Mouse (Mus musculus) G1E (cell line): ENCODE results near the gene Pdgfb. TPM values are rescaled to one million over a fixed set of nuclear protein-coding genes. Genes with fewer than 3 reads are reported as not detected.
A peak's percentile ranks its signal among the peaks of the same experiment; 100 is the strongest.

Experiments used
- ATAC-seq: 2 replicates; pipeline ENCODE4 v1.8.0; 2016; ENCODE audit warnings: mild to moderate bottlenecking; ENCODE audit not compliant: insufficient number of reproducible peaks, poor library complexity, low FRiP score, severe bottlenecking; ENCODE audit errors: extremely low read depth
- DNase-seq: peaks from one replicate; pipeline ENCODE4 v3.0.0; 2012; ENCODE audit warnings: low spot score
- H3K27me3 ChIP-seq: 2 replicates; pipeline ENCODE4 v1.6.1; 2012; ENCODE audit warnings: mild to moderate bottlenecking, low read length, inconsistent platforms; ENCODE audit not compliant: insufficient read depth
- H3K36me3 ChIP-seq: replicated peaks from 2 replicates; pipeline ENCODE3; 2012; ENCODE audit warnings: mild to moderate bottlenecking, inconsistent platforms
- H3K4me1 ChIP-seq: 2 replicates; pipeline ENCODE4 v1.6.1; 2012; ENCODE audit warnings: low read depth, low read length, inconsistent platforms, mixed read lengths; ENCODE audit not compliant: insufficient read depth
- H3K4me3 ChIP-seq: 2 replicates; pipeline ENCODE4 v1.5.1; 2012; ENCODE audit warnings: low read depth, mild to moderate bottlenecking, inconsistent platforms, low read length, moderate library complexity, mixed read lengths
- H3K9me3 ChIP-seq: replicated peaks from 2 replicates; pipeline ENCODE4 v1.6.1; 2012; ENCODE audit warnings: inconsistent platforms
- CTCF ChIP-seq: IDR thresholded peaks from 2 replicates; pipeline ENCODE4 v1.5.1; 2012; ENCODE audit warnings: low read depth, low read length, inconsistent platforms, mixed read lengths
- GATA1 ChIP-seq: IDR thresholded peaks from 2 replicates; pipeline ENCODE4 v1.6.1; 2012; ENCODE audit warnings: borderline replicate concordance, low read length, inconsistent platforms, mixed read lengths
- GATA2 ChIP-seq: IDR thresholded peaks from 2 replicates; pipeline ENCODE4 v1.6.1; 2012; ENCODE audit warnings: low read depth, low read length, inconsistent platforms, borderline replicate concordance
- POLR2AphosphoS5 ChIP-seq: IDR thresholded peaks from 2 replicates; pipeline ENCODE4 v1.6.1; 2012; ENCODE audit warnings: low read depth, low read length, inconsistent platforms; ENCODE audit not compliant: insufficient replicate concordance
- TAL1 ChIP-seq: conservative IDR thresholded peaks from 2 replicates; pipeline ENCODE4 v1.6.1; 2012; ENCODE audit warnings: low read depth, low read length, inconsistent platforms, mixed read lengths
- polyA plus RNA-seq: library from polyadenylated mRNA; stranded (reverse); fragments of >175 nt; gene quantifications from 2 replicates; pipeline ENCODE4 v1.2.3, GENCODE M21; 2012
- total RNA-seq, 2 experiments: library from RNA; stranded (forward) in 1 of 2; stranded (reverse) in 1 of 2; fragments of 200-1000 nt in 1 of 2; fragments of >200 nt in 1 of 2; fragmentation: Nextera tagmentation in 1 of 2; gene quantifications; 2 replicates each; pipeline ENCODE4 v1.2.3; 2014 to 2017

The Pdgfb gene
- total and polyA plus RNA-seq, 3 experiments, result 0.05 TPM; not detected in 2

GRCm38 (mm10) chr15:80019625-80020024 lies 4.8 kb upstream of the Pdgfb start:
- no peak overlapping the region for H3K4me3 ChIP-seq
- DNase-seq (no peak), ATAC-seq (no peak)
- peaks cover 24% of the 10 kb centered on the region for H3K27me3 ChIP-seq
- H3K36me3 ChIP-seq, result no peaks in the 10 kb centered on the region
- H3K9me3 ChIP-seq, result no peaks in the 10 kb centered on the region
- H3K4me1 ChIP-seq, result peaks cover 8% of the 10 kb centered on the region; the same call in 1 of the 2 replicates
- TF ChIP-seq GATA1, result no peak
- TF ChIP-seq POLR2AphosphoS5, result no peak
- no peak for TF ChIP-seq TAL1
- TF ChIP-seq GATA2, result no peak
- TF ChIP-seq CTCF, result no peak

GRCm38 (mm10) chr15:80019220-80019619 lies 4.4 kb upstream of the Pdgfb start:
- peaks cover 25% of the 10 kb centered on the region for H3K27me3 ChIP-seq
- ATAC-seq, result no peak
- DNase-seq, result no peak
- no peaks in the 10 kb centered on the region for H3K36me3 ChIP-seq
- TF ChIP-seq POLR2AphosphoS5 (no peak), CTCF (no peak), TAL1 (no peak), GATA2 (no peak), GATA1 (no peak)
- H3K9me3 ChIP-seq, result no peaks in the 10 kb centered on the region
- H3K4me1 ChIP-seq, result peaks cover 8% of the 10 kb centered on the region; the same call in 1 of the 2 replicates
- no peak overlapping the region for H3K4me3 ChIP-seq

GRCm38 (mm10) chr15:80016563-80017301 lies 2.0 kb upstream of the Pdgfb start:
- DNase-seq (no peak), ATAC-seq (peak; percentile 57)
- peaks cover 32% of the 10 kb centered on the region for H3K27me3 ChIP-seq
- no peak overlapping the region for H3K4me3 ChIP-seq
- TF ChIP-seq POLR2AphosphoS5 (no peak), CTCF (no peak)
- H3K9me3 ChIP-seq, result peaks cover 12% of the 10 kb centered on the region
- H3K36me3 ChIP-seq, result no peaks in the 10 kb centered on the region
- H3K4me1 ChIP-seq, result peaks cover 8% of the 10 kb centered on the region; the same call in 1 of the 2 replicates

DNA sequence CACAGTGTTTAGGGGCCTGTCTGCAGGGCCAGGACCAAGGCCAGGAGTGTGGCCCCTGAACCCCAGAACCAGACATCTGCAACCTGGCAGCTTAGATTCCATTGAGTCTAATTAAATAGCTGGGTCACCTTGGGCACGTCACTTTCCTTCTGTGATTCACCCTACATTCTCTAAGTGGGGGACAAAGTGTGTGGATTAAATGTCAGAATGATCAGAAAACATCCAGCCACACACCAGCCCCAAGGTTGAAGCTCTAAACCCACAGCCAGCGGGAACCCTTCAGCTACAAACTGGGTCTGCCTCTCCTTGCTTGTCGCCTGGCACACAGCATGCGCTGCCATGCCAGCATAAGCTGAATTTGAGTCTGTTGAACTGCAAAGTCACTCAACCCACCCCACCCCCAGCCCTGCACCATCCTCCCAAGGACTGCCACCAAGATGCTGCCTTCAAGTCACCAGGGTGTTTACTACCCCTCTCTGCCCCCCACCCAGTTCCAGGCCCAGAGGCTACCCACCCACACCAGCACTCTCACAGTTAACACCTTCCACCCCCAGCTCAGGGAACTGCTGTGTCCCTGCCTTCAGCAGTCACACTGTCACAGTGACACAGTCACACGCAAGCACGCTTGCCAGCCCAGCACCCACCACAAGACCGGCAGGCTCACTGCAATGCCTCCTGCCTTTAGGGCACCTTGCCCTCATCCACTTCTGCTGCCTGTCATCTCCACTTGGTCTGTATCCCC lies 605 bp upstream of the Pdgfb start:
- Histone ChIP-seq H3K27me3 (peaks cover 34% of the 10 kb centered on the region), H3K4me1 (peaks cover 8% of the 10 kb centered on the region; the same call in 1 of the 2 replicates), H3K9me3 (peaks cover 12% of the 10 kb centered on the region), H3K36me3 (no peaks in the 10 kb centered on the region), H3K4me3 (no peak overlapping the region)
- no peak for DNase-seq
- no peak for ATAC-seq
- no peak for TF ChIP-seq GATA2
- no peak for TF ChIP-seq POLR2AphosphoS5
- TF ChIP-seq GATA1, result no peak
- TF ChIP-seq TAL1, result no peak
- no peak for TF ChIP-seq CTCF

- Histone ChIP-seq H3K4me1 (peaks cover 8% of the 10 kb centered on the region; the same call in 1 of the 2 replicates), H3K9me3 (peaks cover 12% of the 10 kb centered on the region), H3K36me3 (no peaks in the 10 kb centered on the region), H3K4me3 (no peak overlapping the region), H3K27me3 (peaks cover 34% of the 10 kb centered on the region)
- TF ChIP-seq CTCF (no peak), GATA1 (no peak), TAL1 (no peak), POLR2AphosphoS5 (no peak), GATA2 (no peak)
- no peak for DNase-seq
- no peak for ATAC-seq
These were observed 801 bp downstream of the Pdgfb start for GRCm38 (mm10) chr15:80014031-80014320.

DNA sequence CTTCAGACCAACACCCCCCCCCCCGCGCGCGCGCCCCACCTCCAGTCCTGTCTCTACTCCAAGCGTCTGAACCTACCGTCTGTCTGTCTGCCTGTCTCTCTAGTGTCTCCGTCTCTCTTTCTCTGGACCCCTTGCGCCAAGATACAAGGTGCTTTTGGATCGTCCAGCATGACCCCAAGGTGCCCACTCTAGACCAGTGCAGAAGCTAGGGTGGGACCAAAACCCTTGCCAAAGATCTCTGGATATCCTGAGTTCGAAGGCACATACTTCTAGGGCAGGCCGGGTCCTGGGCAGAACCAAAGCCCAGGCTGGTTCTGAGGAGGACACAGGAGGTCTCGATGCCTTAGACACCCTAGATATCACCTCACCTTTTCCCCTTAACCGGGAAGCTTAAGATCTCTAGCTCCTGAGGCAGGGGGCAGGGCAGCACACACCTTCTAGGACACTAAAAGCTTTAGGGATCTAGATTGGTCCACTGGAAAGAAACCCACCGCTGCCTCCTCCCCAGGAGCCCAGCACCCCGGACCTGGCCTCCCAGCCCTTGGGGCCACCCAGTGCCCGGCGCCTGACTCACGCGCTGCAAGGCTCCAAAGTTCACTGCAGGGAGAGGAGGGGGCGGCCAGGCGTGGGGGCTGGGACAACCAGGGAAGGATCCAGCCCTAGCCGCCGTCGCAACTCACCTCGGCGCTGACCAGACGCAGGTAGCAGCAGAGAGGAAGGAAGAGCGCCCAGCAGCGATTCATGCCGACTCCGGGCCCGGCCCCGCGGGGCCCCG lies 1.3 kb downstream of the Pdgfb start:
- peaks cover 12% of the 10 kb centered on the region for H3K9me3 ChIP-seq
- ATAC-seq (no peak), DNase-seq (no peak)
- no peaks in the 10 kb centered on the region for H3K36me3 ChIP-seq
- TF ChIP-seq CTCF (no peak), GATA1 (no peak), POLR2AphosphoS5 (no peak)
- peaks cover 8% of the 10 kb centered on the region; the same call in 1 of the 2 replicates for H3K4me1 ChIP-seq
- no peak overlapping the region for H3K4me3 ChIP-seq
- peaks cover 34% of the 10 kb centered on the region for H3K27me3 ChIP-seq
